Mouse (Mus musculus): ENCODE results near the gene Wdr93. TPM values are rescaled to one million over a fixed set of nuclear protein-coding genes. Genes with fewer than 3 reads are reported as not detected.
A peak's percentile ranks its signal among the peaks of the same experiment; 100 is the strongest.

Wdr93 gene
- polyA plus RNA-seq (2015; fragmentation: Nextera tagmentation; extraction: Ambion mirVana) = 1.6 and 2.0 TPM in 2 replicates

DNA sequence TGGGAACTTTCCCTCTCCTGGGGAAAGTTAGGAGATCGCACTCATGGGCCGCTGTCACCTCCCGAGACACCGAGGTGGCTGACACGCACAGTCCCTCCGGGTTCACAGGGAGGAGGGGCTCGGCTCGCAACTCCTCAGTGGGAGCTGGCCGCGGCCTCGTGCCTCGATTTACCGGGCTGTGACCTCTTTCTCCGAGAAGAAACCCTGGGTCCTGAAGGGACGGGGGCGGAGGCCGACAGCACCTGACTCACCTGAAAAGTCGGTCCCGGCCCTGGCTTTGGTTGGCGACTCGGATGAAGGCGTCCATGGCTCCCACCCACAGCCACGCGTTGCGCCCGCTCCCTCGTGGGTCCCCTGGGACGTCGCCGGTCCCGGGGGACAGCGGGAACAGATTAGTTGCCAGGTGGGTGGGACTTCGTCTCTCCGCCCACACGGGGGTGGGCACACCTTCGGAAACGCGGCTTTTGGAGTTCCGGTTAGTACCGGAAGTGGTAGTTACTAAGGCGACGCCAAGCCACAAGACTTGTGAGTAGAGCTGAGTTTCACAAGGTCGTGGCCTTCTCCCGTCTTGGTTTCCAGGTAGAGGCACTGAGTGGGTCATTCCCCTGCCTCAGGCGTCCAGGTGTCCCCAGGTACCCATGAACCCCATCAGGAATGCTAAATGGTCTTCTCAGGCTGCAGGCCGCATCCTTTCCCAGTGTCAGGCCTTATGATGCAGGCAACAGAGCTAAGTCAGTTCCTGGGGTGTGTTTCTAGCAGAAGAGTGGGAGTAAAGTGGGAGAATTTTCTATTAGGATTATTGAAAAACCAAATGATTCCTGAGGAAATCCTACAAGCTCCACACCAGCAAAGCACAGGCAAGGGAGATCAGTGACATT lies at the start of gene Wdr93, which contains the start of gene Pex11a:
Gene Wdr93 (plus strand): TSS at position 505 of the 878 bp plus-strand sequence.
Gene Pex11a (minus strand): TSS at position 473 of the 878 bp plus-strand sequence.
- Histone ChIP-seq H3K4me3 (ENCODE audit: low read depth, low read length) (peak within 1 kb of the TSS; percentile 57), H3K4me1 (ENCODE audit: insufficient read depth, low read depth, low read length) (no peaks in the 10 kb centered on the region; the same call in 1 of the 2 replicates), H3K4me2 (replicated peaks; ENCODE audit: low read depth, low read length) (peak within 1 kb of the TSS; percentile 78), H3K27me3 (replicated peaks; ENCODE audit: insufficient read depth, low read length) (no peaks in the 10 kb centered on the region), H3K9ac (replicated peaks; ENCODE audit: low read depth) (peak within 1 kb of the TSS; percentile 16; the same call in 1 of the 2 replicates), H3K27ac (ENCODE audit: low read length) (peak within 1 kb of the TSS; percentile 60), H3K36me3 (ENCODE audit: insufficient read depth, low read length) (no peaks in the 10 kb centered on the region), H3K9me3 (ENCODE audit: low read length) (no peaks in the 10 kb centered on the region)
- ATAC-seq = peak; percentile 94
- WGBS = 4% methylated on average over 34 of the region's 46 CpGs
- TF ChIP-seq EP300 (IDR thresholded peaks at IDR 0.05) (no peak), CTCF (IDR thresholded peaks at IDR 0.05) (no peak)
- peak; percentile 94 for DNase-seq (ENCODE audit: low spot score)

DNA sequence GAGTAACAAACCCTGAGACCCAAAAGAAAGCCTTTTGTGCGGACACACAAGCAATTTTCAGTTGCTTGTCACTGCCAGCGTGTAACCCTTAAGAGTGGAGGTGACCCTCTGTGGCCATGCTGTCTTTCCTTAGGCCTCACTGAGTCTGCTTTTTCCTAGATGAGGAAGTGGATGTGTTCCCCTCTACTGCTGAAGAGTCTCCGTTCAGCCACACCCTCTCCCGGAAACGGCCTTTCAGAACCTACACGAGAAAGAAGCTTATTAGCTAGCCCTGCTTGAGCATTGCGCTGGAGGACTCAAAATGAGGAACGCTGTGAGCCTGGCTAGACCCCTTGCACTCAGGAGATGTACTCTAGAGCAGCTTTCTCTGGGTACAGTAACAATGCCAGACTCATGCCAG lies 46.5 kb upstream of the Wdr93 start:
- H3K4me1 ChIP-seq (ENCODE audit: insufficient read depth, low read depth, low read length) = no peaks in the 10 kb centered on the region
- DNase-seq (ENCODE audit: low spot score) (peak; percentile 15), ATAC-seq (no peak)
- H3K27ac ChIP-seq (ENCODE audit: low read length) = no peak overlapping the region
- no peak overlapping the region for H3K9ac ChIP-seq (replicated peaks; ENCODE audit: low read depth)
- H3K9me3 ChIP-seq (ENCODE audit: low read length) = no peaks in the 10 kb centered on the region
- TF ChIP-seq CTCF (IDR thresholded peaks at IDR 0.05) = no peak
- no peak for TF ChIP-seq EP300 (IDR thresholded peaks at IDR 0.05)
- H3K27me3 ChIP-seq (replicated peaks; ENCODE audit: insufficient read depth, low read length) = no peaks in the 10 kb centered on the region
- H3K4me2 ChIP-seq (replicated peaks; ENCODE audit: low read depth, low read length) = no peak overlapping the region
- peaks cover 13% of the 10 kb centered on the region; the same call in 1 of the 2 replicates for H3K36me3 ChIP-seq (ENCODE audit: insufficient read depth, low read length)
- 86% methylated on average over 8 of the region's 8 CpGs for WGBS
- H3K4me3 ChIP-seq (ENCODE audit: low read depth, low read length) = no peak overlapping the region

DNA sequence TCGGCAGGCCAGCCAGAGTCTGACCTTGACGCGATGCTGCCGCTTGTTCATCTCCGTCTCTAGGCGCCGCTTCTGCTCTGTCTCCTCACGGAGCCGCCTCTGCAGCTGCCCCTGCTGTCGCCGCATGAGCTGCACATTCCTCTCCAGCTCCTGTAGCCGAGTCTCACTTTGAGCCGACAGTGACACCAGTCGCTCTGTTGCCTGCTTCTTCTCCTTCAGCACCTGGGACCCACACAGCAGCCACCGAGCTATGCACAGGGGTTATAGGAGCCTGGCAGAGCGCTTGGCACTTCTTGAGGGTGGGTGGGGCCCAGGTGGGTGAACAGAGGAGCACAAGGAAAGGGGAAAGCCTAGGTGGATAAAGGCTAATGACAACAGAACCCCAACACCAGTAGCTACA lies 40.2 kb upstream of the Wdr93 start:
- H3K27me3 ChIP-seq (replicated peaks; ENCODE audit: insufficient read depth, low read length) = no peaks in the 10 kb centered on the region
- no peaks in the 10 kb centered on the region for H3K4me1 ChIP-seq (ENCODE audit: insufficient read depth, low read depth, low read length)
- peaks cover 5% of the 10 kb centered on the region; the same call in 1 of the 2 replicates for H3K36me3 ChIP-seq (ENCODE audit: insufficient read depth, low read length)
- no peak overlapping the region for H3K9ac ChIP-seq (replicated peaks; ENCODE audit: low read depth)
- no peak for ATAC-seq
- no peak overlapping the region for H3K27ac ChIP-seq (ENCODE audit: low read length)
- no peak for DNase-seq (ENCODE audit: low spot score)
- 80% methylated on average over 16 of the region's 16 CpGs for WGBS
- H3K9me3 ChIP-seq (ENCODE audit: low read length) = no peaks in the 10 kb centered on the region
- H3K4me2 ChIP-seq (replicated peaks; ENCODE audit: low read depth, low read length) = no peak overlapping the region
- TF ChIP-seq EP300 (IDR thresholded peaks at IDR 0.05) = no peak
- TF ChIP-seq CTCF (IDR thresholded peaks at IDR 0.05) = no peak
- H3K4me3 ChIP-seq (ENCODE audit: low read depth, low read length) = no peak overlapping the region

DNA sequence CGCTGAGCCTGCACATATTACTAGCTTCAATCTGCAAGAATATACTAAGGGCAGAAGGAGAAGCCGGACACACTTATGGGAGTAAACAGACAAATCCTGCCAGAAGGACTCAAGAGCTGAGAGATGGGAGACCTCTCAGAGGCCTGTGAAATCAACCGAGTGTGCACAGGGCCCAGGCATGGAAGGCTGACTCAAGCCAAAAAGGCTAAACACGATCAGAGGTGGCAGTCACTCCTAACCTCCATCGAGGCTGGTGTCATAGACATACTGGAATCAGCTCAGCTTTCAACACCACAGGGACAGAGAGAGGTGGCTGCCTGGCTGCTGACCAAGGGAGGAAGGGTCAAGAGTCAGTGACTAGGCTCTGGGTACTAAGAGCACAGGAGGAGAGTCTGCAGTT lies 37.8 kb upstream of the Wdr93 start:
- H3K27ac ChIP-seq (ENCODE audit: low read length) = no peak overlapping the region
- no peak for ATAC-seq
- WGBS = 80% methylated on average over 5 of the region's 5 CpGs
- H3K36me3 ChIP-seq (ENCODE audit: insufficient read depth, low read length) = no peaks in the 10 kb centered on the region; the same call in 1 of the 2 replicates
- no peaks in the 10 kb centered on the region for H3K4me1 ChIP-seq (ENCODE audit: insufficient read depth, low read depth, low read length)
- TF ChIP-seq EP300 (IDR thresholded peaks at IDR 0.05) (no peak), CTCF (IDR thresholded peaks at IDR 0.05) (no peak)
- H3K27me3 ChIP-seq (replicated peaks; ENCODE audit: insufficient read depth, low read length) = 0 out of 2 replicates have a peak, but pooled peaks cover 3% of the 10 kb centered on the region
- no peaks in the 10 kb centered on the region for H3K9me3 ChIP-seq (ENCODE audit: low read length)
- H3K9ac ChIP-seq (replicated peaks; ENCODE audit: low read depth) = no peak overlapping the region
- H3K4me3 ChIP-seq (ENCODE audit: low read depth, low read length) = no peak overlapping the region
- H3K4me2 ChIP-seq (replicated peaks; ENCODE audit: low read depth, low read length) = no peak overlapping the region
- DNase-seq (ENCODE audit: low spot score) = no peak

DNA sequence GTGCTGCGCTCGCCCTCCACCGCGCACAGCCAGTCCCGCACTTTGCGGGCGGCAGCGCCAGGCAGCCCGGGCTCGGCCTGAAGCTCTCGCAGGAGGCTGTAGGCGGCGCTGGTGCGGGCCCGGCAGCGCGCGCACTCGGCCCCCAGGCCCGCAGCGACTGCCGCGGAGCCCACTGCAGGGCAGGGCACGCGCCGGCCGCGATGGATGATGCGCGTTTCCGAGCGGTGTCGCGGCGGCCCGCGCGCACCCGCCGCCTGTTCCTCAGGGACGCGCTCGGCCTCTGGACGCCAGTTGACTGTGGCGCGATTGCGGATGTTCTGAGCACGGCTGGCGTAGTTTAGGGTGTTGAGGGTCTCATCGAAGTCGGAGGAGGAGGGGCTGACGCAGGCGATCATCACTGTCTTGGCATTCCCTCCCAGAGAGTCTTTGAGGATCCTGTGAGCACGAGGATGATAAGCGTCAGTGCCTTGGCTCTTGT lies 32.8 kb upstream of the Wdr93 start:
- peak; percentile 63 for DNase-seq (ENCODE audit: low spot score)
- Histone ChIP-seq H3K4me3 (ENCODE audit: low read depth, low read length) (peak overlapping the region; percentile 35), H3K27me3 (replicated peaks; ENCODE audit: insufficient read depth, low read length) (0 out of 2 replicates have a peak, but pooled peaks cover 3% of the 10 kb centered on the region), H3K27ac (ENCODE audit: low read length) (no peak overlapping the region), H3K4me1 (ENCODE audit: insufficient read depth, low read depth, low read length) (0 out of 2 replicates have a peak, but pooled peaks cover 5% of the 10 kb centered on the region), H3K9me3 (ENCODE audit: low read length) (no peaks in the 10 kb centered on the region), H3K4me2 (replicated peaks; ENCODE audit: low read depth, low read length) (peak overlapping the region; percentile 68), H3K9ac (replicated peaks; ENCODE audit: low read depth) (no peak overlapping the region), H3K36me3 (ENCODE audit: insufficient read depth, low read length) (no peaks in the 10 kb centered on the region)
- peak; percentile 78 for ATAC-seq
- WGBS = 6% methylated on average over 51 of the region's 55 CpGs
- TF ChIP-seq EP300 (IDR thresholded peaks at IDR 0.05) (no peak), CTCF (IDR thresholded peaks at IDR 0.05) (peak; percentile 60)

DNA sequence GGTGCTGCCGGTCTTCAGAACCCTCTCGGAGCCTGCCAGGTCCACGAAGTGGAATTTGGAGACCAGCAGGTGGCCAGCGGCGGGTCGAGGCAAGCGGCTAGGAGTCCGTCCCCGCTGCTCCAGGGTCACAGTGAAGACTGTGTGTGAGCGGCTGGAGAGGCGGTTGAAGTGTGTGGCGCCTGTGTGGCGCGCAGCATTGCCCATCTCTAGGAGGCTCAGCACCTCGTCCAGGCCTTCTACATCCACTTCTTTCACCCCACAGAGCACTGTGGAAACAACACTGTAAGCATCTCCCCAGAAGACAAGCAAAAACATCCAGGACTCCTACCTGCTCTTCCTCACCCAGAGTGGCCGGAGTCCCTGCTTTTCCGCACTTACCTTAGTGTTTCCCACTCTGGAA lies 32.1 kb upstream of the Wdr93 start:
- no peaks in the 10 kb centered on the region for H3K36me3 ChIP-seq (ENCODE audit: insufficient read depth, low read length)
- DNase-seq (ENCODE audit: low spot score) (no peak), ATAC-seq (no peak)
- 53% methylated on average over 17 of the region's 17 CpGs for WGBS
- TF ChIP-seq EP300 (IDR thresholded peaks at IDR 0.05) (no peak), CTCF (IDR thresholded peaks at IDR 0.05) (no peak)
- no peak overlapping the region for H3K27ac ChIP-seq (ENCODE audit: low read length)
- H3K9me3 ChIP-seq (ENCODE audit: low read length) = no peaks in the 10 kb centered on the region
- no peak overlapping the region; the same call in 1 of the 2 replicates for H3K4me2 ChIP-seq (replicated peaks; ENCODE audit: low read depth, low read length)
- no peak overlapping the region for H3K4me3 ChIP-seq (ENCODE audit: low read depth, low read length)
- 0 out of 2 replicates have a peak, but pooled peaks cover 7% of the 10 kb centered on the region for H3K4me1 ChIP-seq (ENCODE audit: insufficient read depth, low read depth, low read length)
- H3K9ac ChIP-seq (replicated peaks; ENCODE audit: low read depth) = no peak overlapping the region
- H3K27me3 ChIP-seq (replicated peaks; ENCODE audit: insufficient read depth, low read length) = 0 out of 2 replicates have a peak, but pooled peaks cover 3% of the 10 kb centered on the region

Measured in lung, postnatal 0 days (tissue).